In genomic region chr10:128410560-128410845, GRCm38 (mm10) we compare ENCODE assay signal across 8 mouse cellular contexts. TPM values are rescaled to one million over a fixed set of nuclear protein-coding genes. Genes with fewer than 3 reads are reported as not detected.
DNase-seq lines count a peak whose midpoint lies in the region; ATAC-seq and TF ChIP-seq lines count a peak whose summit lies in the region.

No protein-coding gene starts in this region.

- DNase-seq in liver, adult 2 months (ENCODE audit: extremely low read depth, low read depth, low spot score) = peak; percentile 43
- DNase-seq in liver = no peak
- DNase-seq in right cerebral cortex, postnatal 25 days = no peak
- no peak for DNase-seq in adrenal gland, postnatal 4 days (ENCODE audit: low spot score in 2 of 2)
- DNase-seq in cerebellum, postnatal 4 days (ENCODE audit: low spot score in 2 of 2) = no peak

- peak overlapping the region; percentile 95 for H3K4me2 ChIP-seq in hindbrain, embryonic 15.5 days
- H3K4me2 ChIP-seq in midbrain, embryonic 15.5 days = peak overlapping the region; percentile 92

- H3K4me1 ChIP-seq in liver, adult 2 months (ENCODE audit: control insufficient read depth, insufficient read depth, low read length) = peaks cover 15% of the 10 kb centered on the region
- peaks cover 28% of the 10 kb centered on the region for H3K4me1 ChIP-seq in bone marrow macrophage, adult 2 months (ENCODE audit: control insufficient read depth, insufficient read depth, low read length)
- H3K4me1 ChIP-seq in hindbrain, embryonic 15.5 days (replicated peaks) = peaks cover 51% of the 10 kb centered on the region
- H3K4me1 ChIP-seq in midbrain, embryonic 15.5 days = peaks cover 52% of the 10 kb centered on the region

- H3K79me2 ChIP-seq in liver, adult 2 months (ENCODE audit: control insufficient read depth, insufficient read depth, low read length) = peaks cover 7% of the 10 kb centered on the region; the same call in 1 of the 2 replicates

- H3K9me3 ChIP-seq in hindbrain, embryonic 15.5 days = no peaks in the 10 kb centered on the region
- no peaks in the 10 kb centered on the region for H3K9me3 ChIP-seq in midbrain, embryonic 15.5 days

- H3K4me3 ChIP-seq in liver, adult 2 months (ENCODE audit: insufficient read depth, low read depth, low read length) = peak overlapping the region; percentile 1; the same call in 1 of the 2 replicates
- peak overlapping the region; percentile 75 for H3K4me3 ChIP-seq in bone marrow macrophage, adult 2 months (ENCODE audit: insufficient read depth, low read length)
- H3K4me3 ChIP-seq in hindbrain, embryonic 15.5 days = peak overlapping the region; percentile 92
- peak overlapping the region; percentile 99 for H3K4me3 ChIP-seq in midbrain, embryonic 15.5 days

- H3K27ac ChIP-seq in liver, adult 2 months (replicated peaks; ENCODE audit: insufficient read depth, low read depth, low read length) = peak overlapping the region; percentile 66
- H3K27ac ChIP-seq in bone marrow macrophage, adult 2 months (ENCODE audit: insufficient read depth, low read depth, low read length) = peak overlapping the region; percentile 82
- H3K27ac ChIP-seq in hindbrain, embryonic 15.5 days (replicated peaks) = peak overlapping the region; percentile 93
- peak overlapping the region; percentile 94 for H3K27ac ChIP-seq in midbrain, embryonic 15.5 days

- TF ChIP-seq POLR2A in liver, adult 2 months (IDR thresholded peaks at IDR 0.05; ENCODE audit: extremely low read depth, insufficient read depth, low read length) = no peak
- TF ChIP-seq POLR2A in bone marrow macrophage, adult 2 months (IDR thresholded peaks at IDR 0.05; ENCODE audit: borderline replicate concordance, low read depth, low read length) = no peak

- no peak for TF ChIP-seq CTCF in liver, adult 2 months (IDR thresholded peaks at IDR 0.05; ENCODE audit: low read depth, low read length)
- TF ChIP-seq CTCF in bone marrow macrophage, adult 2 months (IDR thresholded peaks at IDR 0.05; ENCODE audit: low read depth, low read length) = no peak

- H3K27me3 ChIP-seq in liver, adult 2 months (ENCODE audit: control insufficient read depth, insufficient read depth, low read length) = no peaks in the 10 kb centered on the region
- no peaks in the 10 kb centered on the region for H3K27me3 ChIP-seq in hindbrain, embryonic 15.5 days
- H3K27me3 ChIP-seq in midbrain, embryonic 15.5 days (replicated peaks) = no peaks in the 10 kb centered on the region

- WGBS in liver, adult 2 months = 25% methylated on average over 4 of the region's 4 CpGs
- 21% methylated on average over 4 of the region's 4 CpGs for WGBS in hindbrain, embryonic 15.5 days
- WGBS in midbrain, embryonic 15.5 days = 15% methylated on average over 4 of the region's 4 CpGs

- ATAC-seq in hindbrain, embryonic 15.5 days (ENCODE audit: low FRiP score, low read depth) = no peak
- no peak for ATAC-seq in midbrain, embryonic 15.5 days (replicated peaks)

- peaks cover 3% of the 10 kb centered on the region; the same call in 1 of the 2 replicates for H3K36me3 ChIP-seq in liver, adult 2 months (ENCODE audit: control insufficient read depth, insufficient read depth, low read length)
- peaks cover 18% of the 10 kb centered on the region for H3K36me3 ChIP-seq in hindbrain, embryonic 15.5 days
- peaks cover 7% of the 10 kb centered on the region; the same call in 1 of the 2 replicates for H3K36me3 ChIP-seq in midbrain, embryonic 15.5 days (replicated peaks)

- peak overlapping the region; percentile 43 for H3K9ac ChIP-seq in liver, adult 2 months (ENCODE audit: low read depth, low read length)
- no peak overlapping the region; the same call in 1 of the 2 replicates for H3K9ac ChIP-seq in hindbrain, embryonic 15.5 days
- no peak overlapping the region for H3K9ac ChIP-seq in midbrain, embryonic 15.5 days

RNA-seq across cellular contexts. Expression of gene Nabp2, which starts 0.8 kb away (rescaled TPM):
- total RNA-seq in liver, adult 2 months (2014; rRNA removed) = 12.9 and 17.0 TPM in 2 replicates
- 22.3 and 27.9 TPM in 2 replicates for polyA plus RNA-seq in liver, adult 2 months (2012; rRNA removed)
- 47.2 and 62.7 TPM in 2 replicates for polyA plus RNA-seq in bone marrow macrophage, adult 2 months (2012; ENCODE audit: insufficient read depth, insufficient read length, missing spikeins)
- polyA plus RNA-seq in hindbrain, embryonic 15.5 days (2015; fragmentation: Nextera tagmentation; extraction: Ambion mirVana) = 137 and 141 TPM in 2 replicates
- 146 and 147 TPM in 2 replicates for polyA plus RNA-seq in midbrain, embryonic 15.5 days (2015; fragmentation: Nextera tagmentation; extraction: Ambion mirVana)
- 10 to 100 TPM; 69.5 to 72.7 TPM for total RNA-seq in adrenal gland, postnatal 4 days (2021)

RNA-seq across cellular contexts. Expression of gene Rnf41, which starts 1.0 kb away (rescaled TPM):
- total RNA-seq in liver, adult 2 months (2014; rRNA removed) = 5.1 and 6.6 TPM in 2 replicates
- 5.9 TPM in 2 replicates for polyA plus RNA-seq in liver, adult 2 months (2012; rRNA removed)
- polyA plus RNA-seq in bone marrow macrophage, adult 2 months (2012; ENCODE audit: insufficient read depth, insufficient read length, missing spikeins) = 42.6 and 47.6 TPM in 2 replicates
- 91.3 and 92.4 TPM in 2 replicates for polyA plus RNA-seq in hindbrain, embryonic 15.5 days (2015; fragmentation: Nextera tagmentation; extraction: Ambion mirVana)
- polyA plus RNA-seq in midbrain, embryonic 15.5 days (2015; fragmentation: Nextera tagmentation; extraction: Ambion mirVana) = 105 and 107 TPM in 2 replicates
- total RNA-seq in adrenal gland, postnatal 4 days (2021) = 10 to 100 TPM; 49.9 to 50.9 TPM

RNA-seq across cellular contexts. Expression of gene Slc39a5, which starts 9.5 kb away (rescaled TPM):
- 2.4 and 3.2 TPM in 2 replicates for total RNA-seq in liver, adult 2 months (2014; rRNA removed)
- 2.0 and 8.9 TPM in 2 replicates for polyA plus RNA-seq in liver, adult 2 months (2012; rRNA removed)
- polyA plus RNA-seq in bone marrow macrophage, adult 2 months (2012; ENCODE audit: insufficient read depth, insufficient read length, missing spikeins) = not detected in 2 replicates
- polyA plus RNA-seq in hindbrain, embryonic 15.5 days (2015; fragmentation: Nextera tagmentation; extraction: Ambion mirVana) = 0.21 and 0.83 TPM in 2 replicates
- not detected in 2 replicates for polyA plus RNA-seq in midbrain, embryonic 15.5 days (2015; fragmentation: Nextera tagmentation; extraction: Ambion mirVana)
- 10 to 100 TPM in 1 of 2 experiments, 1 to 10 TPM in 1; 5.7 to 13.2 TPM for total RNA-seq in adrenal gland, postnatal 4 days (2021)

RNA-seq across cellular contexts. Expression of gene Ankrd52, which starts 33.6 kb away (rescaled TPM):
- total RNA-seq in liver, adult 2 months (2014; rRNA removed) = 5.6 and 9.3 TPM in 2 replicates
- 11.8 and 14.8 TPM in 2 replicates for polyA plus RNA-seq in liver, adult 2 months (2012; rRNA removed)
- 33.1 and 34.8 TPM in 2 replicates for polyA plus RNA-seq in bone marrow macrophage, adult 2 months (2012; ENCODE audit: insufficient read depth, insufficient read length, missing spikeins)
- polyA plus RNA-seq in hindbrain, embryonic 15.5 days (2015; fragmentation: Nextera tagmentation; extraction: Ambion mirVana) = 10.9 and 13.8 TPM in 2 replicates
- 15.0 and 15.6 TPM in 2 replicates for polyA plus RNA-seq in midbrain, embryonic 15.5 days (2015; fragmentation: Nextera tagmentation; extraction: Ambion mirVana)
- total RNA-seq in adrenal gland, postnatal 4 days (2021) = 10 to 100 TPM; 71.5 to 75.1 TPM

RNA-seq across cellular contexts. Expression of gene Coq10a, which starts 41.7 kb away (rescaled TPM):
- 19.9 and 20.7 TPM in 2 replicates for total RNA-seq in liver, adult 2 months (2014; rRNA removed)
- polyA plus RNA-seq in liver, adult 2 months (2012; rRNA removed) = 57.9 and 65.7 TPM in 2 replicates
- polyA plus RNA-seq in bone marrow macrophage, adult 2 months (2012; ENCODE audit: insufficient read depth, insufficient read length, missing spikeins) = 40.6 and 46.1 TPM in 2 replicates
- 38.7 and 41.9 TPM in 2 replicates for polyA plus RNA-seq in hindbrain, embryonic 15.5 days (2015; fragmentation: Nextera tagmentation; extraction: Ambion mirVana)
- polyA plus RNA-seq in midbrain, embryonic 15.5 days (2015; fragmentation: Nextera tagmentation; extraction: Ambion mirVana) = 42.6 and 44.2 TPM in 2 replicates
- 10 to 100 TPM; 48.3 to 62.1 TPM for total RNA-seq in adrenal gland, postnatal 4 days (2021)

Comparison
In these comparisons a context has a peak if more than half of its experiments do, and no peak if none do; other contexts are left out.
1. H3K4me3 ChIP-seq: peak in every context shown above with its lines; median percentile 99 in midbrain, embryonic 15.5 days; 92 in hindbrain, embryonic 15.5 days; 75 in bone marrow macrophage, adult 2 months; 1 in liver, adult 2 months.